Mouse (Mus musculus) fibroblast of lung, adult 2 months (primary cell): ENCODE measurements around the gene Tnfrsf18.

Source experiments
- DNase-seq: peaks from one replicate; pipeline ENCODE4 v3.0.0-alpha.2; 2011; ENCODE audit warnings: low read depth

Tnfrsf18 gene

DNA sequence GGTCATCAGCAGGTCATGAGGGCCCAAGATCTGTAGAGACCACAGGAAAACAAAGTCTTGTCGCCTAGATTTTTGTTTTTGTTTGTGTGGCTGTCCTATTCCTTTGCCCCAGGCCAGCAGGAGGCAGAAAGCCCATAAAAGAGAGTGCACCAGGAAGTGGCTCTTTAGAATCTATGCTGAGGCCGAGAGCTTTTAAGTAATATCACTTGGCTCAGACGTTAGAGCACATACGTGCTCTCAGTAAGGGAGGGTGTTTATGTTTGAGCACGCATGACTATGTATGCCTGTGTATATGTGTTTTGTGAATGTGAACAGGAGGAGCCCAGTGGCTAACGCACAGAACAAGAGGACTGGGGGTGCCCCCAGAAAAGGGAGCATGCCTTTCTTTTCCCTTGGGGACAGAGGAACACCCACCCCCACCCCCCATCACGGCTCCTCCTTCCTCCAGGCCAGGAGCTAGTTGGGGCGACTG, 51.0 kb downstream of the Tnfrsf18 start:
- no peak for DNase-seq

DNA sequence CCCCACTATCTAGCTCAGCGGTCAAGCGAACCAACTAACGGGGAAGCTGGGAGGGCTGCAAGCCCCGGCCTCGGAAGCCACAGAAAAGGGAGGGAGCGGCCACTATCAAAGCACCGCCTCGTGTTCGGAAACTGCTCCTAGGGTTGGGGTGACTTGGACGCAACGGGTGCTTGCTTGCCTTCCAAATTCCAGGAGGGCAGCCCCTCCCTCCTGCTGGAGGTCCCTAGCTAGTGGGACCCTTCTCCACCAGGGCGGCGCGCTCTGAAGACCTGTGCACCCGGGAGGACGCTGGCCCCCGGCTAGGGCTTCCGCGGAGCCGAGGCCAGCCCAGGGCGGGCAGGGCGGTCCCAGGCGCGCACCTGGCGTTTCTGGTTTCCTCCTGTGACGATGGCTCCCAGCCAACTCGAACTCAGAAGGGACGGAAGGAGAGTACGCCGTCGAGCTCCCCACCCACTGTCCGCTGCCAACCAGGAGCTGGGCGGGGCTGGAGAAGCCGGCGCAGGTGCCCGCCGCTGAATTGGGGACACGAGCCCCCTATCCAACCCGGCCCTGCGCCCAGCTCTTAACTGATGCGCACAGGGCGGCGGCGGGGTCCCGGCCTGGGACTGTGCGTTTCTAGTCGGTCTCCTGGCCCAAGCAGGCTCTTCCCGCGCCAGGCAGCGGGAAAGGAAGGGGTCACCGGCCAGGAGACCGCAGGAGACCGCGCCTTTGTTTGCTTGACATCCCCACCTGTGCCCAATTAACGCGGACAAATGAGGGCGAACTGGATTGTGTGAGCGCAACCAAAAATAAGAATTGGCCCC, 51.7 kb downstream of the Tnfrsf18 start:
- DNase-seq, result no peak
